Mouse (Mus musculus): ENCODE results near the gene Fam98c.
"Not testable (repeated sequence)": the region's sequence is repeated elsewhere in the genome, so short reads cannot be mapped to it uniquely, and the experiment has no call there.

Fam98c gene

GRCm38 (mm10) chr7:29155838-29156782 lies at the start of gene Fam98c:
TSS of gene Fam98c (minus strand) at chr7:29156234.
- in situ Hi-C loops (cut with MboI, MseI): no loop called here

DNA sequence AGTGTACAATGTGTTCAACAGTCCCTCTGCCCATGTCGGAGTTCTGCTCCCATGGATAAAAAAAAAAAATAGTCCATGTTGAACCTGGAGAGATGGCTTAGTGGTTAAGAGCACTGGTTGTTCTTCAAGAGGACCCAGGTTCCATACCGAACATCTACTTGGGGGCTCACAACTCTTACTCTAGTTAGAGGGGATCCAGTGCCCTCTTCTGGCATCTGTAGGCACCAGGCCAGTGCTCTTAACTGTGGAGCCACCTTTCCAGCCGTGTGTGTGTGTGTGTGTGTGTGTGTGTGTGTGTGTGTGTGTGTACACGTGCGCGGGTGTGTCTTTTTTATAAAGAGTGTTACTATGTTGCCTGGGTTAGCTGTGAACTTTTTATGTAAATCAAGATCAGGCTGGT lies 46.5 kb upstream of the Fam98c start:
- in situ Hi-C loops (cut with MboI, MseI): no loop called here

DNA sequence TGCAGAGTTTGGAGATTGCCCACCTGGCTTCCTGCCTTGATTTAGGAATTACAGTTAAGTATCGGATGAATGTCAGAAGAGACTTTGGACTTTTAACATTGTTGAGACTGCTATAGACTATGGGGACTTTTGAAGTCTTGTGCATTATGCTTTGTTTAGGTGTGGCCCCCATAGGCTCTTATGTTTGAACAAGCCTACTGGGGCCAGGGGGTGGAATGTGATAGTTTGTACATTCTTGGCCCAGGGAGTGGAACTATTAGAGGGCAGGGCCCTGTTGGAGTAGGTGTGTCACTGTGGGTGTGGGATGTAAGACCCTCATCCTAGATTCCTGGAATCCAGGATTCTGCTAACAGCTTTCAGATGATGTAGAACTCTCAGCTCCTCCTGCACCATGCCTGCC lies 38.2 kb upstream of the Fam98c start:
- in situ Hi-C loops (cut with MboI, MseI): not testable (repeated sequence)

GRCm38 (mm10) chr7:29181323-29181722 lies 25.3 kb upstream of the Fam98c start:
- in situ Hi-C loops (cut with MboI, MseI): not testable (repeated sequence)

GRCm38 (mm10) chr7:29180854-29181236 lies 24.8 kb upstream of the Fam98c start:
- in situ Hi-C loops (cut with MboI, MseI): no loop called here

- in situ Hi-C loops (cut with MboI, MseI): no loop called here
Observed at GRCm38 (mm10) chr7:29180077-29180853, 24.2 kb upstream of the Fam98c start, which contains the start of gene Psmd8. TSS of gene Psmd8 (minus strand) at chr7:29180701.

GRCm38 (mm10) chr7:29179323-29179722 lies 23.3 kb upstream of the Fam98c start:
- in situ Hi-C loops (cut with MboI, MseI): no loop called here

DNA sequence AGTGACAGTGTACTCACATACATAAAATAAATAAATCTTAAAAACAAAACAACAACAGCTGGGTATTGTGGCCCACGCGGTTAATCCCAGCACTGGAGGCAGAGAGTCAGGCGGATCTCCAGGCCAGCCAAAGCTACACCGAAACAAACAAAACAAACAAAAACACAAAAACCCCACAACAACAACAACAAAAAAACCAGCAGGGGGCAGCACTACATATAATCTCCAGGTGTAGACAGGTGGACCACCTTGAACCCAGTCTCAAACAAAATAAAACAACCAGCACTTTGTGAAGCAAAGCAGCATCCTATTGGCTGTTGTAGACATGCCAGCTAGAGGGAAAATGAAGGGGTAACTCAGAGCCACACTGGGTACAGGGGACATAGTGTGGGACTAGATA lies 22.1 kb upstream of the Fam98c start:
- in situ Hi-C loops (cut with MboI, MseI): no loop called here

GRCm38 (mm10) chr7:29172390-29173016 lies 16.5 kb upstream of the Fam98c start:
- in situ Hi-C loops (cut with MboI, MseI): no loop called here

GRCm38 (mm10) chr7:29171562-29172097 lies 15.6 kb upstream of the Fam98c start:
- in situ Hi-C loops (cut with MboI, MseI): no loop called here

DNA sequence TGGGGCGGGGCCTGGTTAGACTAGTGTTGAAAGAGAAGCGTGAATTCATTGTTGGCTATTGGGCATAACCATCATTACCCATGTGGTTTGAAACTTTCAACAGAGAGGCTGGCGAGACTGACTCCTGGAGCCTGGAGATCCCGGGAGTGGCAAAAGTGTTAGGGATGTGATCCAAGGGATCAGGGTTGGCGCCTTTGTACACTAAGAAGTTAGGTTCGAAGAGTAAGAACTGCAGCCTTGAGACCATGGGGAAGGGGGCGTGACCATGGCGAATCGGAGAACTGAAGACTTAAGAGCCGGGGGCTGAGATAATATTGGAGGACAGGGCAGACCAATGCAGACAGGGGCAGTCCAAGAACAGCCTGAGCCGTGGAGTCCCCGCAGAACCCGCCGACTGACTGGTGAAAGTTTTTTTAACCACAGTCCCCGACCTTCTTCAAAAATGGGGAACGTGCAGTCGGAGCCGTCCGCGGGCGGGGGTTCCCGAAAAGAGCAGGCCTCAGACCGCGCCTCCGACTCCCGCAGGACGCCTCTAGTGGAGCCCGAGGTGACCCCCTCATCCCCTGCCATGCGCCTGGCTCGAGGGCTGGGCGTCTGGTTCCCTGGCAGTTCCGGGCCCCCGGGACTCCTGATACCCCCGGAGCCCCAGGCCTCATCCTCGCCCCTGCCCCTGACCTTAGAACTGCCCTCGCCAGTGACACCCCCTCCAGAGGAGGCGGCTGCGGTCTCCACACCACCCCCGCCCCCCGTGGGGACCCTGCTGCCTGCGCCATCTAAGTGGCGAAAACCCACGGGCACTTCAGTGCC lies 14.9 kb upstream of the Fam98c start:
- in situ Hi-C loops (cut with MboI, MseI): no loop called here

DNA sequence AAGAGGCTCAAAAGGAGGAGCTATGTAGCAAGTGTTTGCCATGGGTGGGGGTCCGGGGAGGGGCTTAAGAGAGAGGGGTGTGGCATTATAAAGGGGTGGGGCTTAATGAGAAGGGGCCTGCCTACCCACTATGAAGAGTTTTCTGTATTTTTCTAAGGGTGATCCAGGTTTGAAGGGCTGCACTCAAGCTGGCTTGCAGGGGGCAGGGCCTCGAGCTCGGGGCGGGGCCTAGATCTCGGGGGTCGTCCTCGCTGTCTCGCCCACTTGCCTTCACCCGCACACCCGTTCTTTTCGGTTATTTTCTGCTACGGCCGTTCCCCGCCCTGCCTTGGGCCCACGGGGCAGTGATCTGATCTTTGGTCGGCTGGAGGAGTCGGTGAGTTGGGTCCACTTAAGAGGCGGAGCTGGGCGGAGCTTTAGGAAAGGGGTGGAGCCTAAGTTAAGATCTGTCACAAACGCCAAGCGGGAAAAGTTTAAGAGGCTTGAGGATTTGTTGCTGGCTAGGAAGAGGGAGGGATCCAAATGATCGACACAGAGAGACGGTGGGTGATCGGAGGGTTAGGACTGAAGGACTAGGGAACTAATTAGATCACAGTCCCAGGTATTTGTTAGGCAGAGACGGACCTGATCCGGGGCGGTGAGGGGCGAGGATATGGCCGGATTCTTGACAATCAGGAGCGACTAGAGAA lies 14.2 kb upstream of the Fam98c start, which contains the start of the genes Ggn and Spred3:
TSS of gene Ggn (plus strand) at position 145 of the 689 bp plus-strand sequence.
TSS of gene Spred3 (minus strand) at position 346 of the 689 bp plus-strand sequence.
- in situ Hi-C loops (cut with MboI, MseI): no loop called here

- in situ Hi-C loops (cut with MboI, MseI): no loop called here
Observed at GRCm38 (mm10) chr7:29169231-29170065, 13.4 kb upstream of the Fam98c start.

DNA sequence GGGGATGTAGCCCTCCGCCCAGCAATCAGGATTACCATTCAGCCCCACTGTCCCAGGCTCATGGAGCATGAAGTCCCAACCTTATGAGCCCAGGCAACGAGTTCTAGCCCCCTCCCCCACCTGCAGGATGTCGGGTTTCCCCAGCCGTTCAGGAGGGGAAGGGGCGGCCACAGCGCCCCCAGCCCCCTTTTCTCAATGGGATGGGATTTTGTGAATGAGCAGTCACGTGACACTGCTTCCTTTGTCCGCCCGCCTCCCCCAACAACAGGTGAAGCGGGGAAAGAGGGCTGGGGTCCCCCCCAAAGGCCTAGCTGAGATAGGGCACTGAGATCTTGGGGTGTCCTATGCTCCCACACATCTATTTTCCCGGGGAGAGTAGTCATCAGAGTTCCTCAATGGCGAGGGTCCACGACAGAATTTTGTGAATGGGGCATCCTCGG lies 12.8 kb upstream of the Fam98c start:
- in situ Hi-C loops (cut with MboI, MseI): no loop called here

DNA sequence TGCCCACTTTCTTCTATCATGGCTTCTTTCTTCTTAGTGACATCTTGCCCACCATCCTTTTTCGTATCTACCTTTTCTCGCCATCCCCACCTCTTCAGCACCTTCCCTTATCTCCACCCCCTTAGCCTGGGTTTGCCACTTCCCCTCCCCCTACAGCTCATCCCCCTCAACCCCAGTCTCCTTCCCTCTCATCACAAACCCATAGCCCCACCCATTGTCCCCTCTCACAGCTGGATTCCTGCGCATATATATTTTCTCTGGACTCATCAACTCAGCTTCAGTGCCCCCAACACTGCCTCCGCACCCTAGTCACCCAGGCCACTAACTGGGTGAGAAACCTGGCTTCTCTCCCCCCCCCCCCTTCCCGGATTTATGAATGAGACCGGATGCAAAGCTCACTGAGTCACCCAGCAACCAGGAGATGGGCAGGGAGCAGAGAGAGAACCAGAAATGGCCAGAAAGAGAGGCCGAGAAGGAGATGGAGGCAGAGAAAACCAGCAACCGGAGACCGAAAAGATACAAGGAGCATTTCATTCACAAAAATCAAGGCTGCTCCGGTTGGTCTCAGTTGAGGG lies 12.2 kb upstream of the Fam98c start:
- in situ Hi-C loops (cut with MboI, MseI): no loop called here

GRCm38 (mm10) chr7:29167656-29168055 lies 11.6 kb upstream of the Fam98c start:
- in situ Hi-C loops (cut with MboI, MseI): no loop called here

DNA sequence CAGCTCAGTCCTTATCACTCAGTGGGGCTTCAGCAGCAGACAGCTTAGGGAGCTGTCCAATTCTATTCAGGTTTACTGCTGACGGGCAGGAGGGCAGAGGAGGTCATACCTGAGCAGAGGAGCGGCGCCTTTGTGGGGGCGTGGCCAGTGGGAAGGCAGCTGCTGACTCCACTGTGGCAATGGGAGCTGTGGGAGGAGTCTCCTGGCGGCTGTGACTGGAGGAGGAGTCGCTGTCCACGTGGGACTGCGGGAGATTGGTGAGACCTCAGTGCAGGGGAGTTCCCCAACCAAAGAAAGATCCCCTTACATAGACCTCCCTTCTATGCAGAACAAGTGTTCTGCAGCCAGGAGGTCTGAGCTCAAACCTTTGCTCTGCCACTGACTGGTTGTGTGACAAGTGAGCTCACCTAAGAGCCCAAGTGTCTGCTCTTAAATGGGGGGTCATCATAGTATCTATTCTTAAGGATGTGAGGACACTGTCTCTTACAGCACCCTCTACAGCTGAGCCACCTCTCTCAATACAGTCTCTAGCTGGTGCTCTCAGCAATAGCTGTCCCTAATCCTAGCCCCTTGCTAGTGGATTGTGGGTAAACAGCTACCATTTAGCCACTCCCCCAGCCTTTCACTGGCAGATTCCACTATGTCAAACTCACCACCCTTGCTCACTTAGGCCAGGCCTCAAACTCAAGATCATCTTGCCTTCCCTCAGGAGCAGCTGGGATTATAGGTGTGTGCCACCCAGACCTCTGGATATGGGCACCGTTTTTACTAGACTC lies 6.9 kb upstream of the Fam98c start:
- in situ Hi-C loops (cut with MboI, MseI): no loop called here

DNA sequence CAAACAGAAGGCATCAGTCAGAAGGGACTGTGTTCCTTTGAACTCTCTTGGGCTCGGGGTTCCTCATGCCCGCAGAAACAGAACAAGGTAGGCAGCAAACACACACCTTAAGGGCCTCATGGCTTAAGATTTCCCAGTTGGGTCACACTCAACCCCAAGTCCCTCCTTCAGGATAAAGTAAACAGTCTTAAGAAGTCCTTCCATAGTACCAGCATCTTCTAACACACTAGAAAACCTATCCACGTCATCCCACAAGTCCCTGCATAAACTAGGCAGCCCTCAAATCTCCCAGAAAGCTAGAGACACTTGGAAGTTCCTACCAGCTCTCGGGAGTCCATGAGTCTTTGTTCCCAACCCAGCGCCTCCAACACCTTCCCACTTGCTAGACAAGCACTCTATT lies 6.3 kb upstream of the Fam98c start:
- in situ Hi-C loops (cut with MboI, MseI): no loop called here

All from regulatory T cell (primary cell).